Mouse (Mus musculus) inflammation-experienced regulatory T-cells (primary cell): ENCODE measurements around the gene Lrr1. TPM values are rescaled to one million over a fixed set of nuclear protein-coding genes. Genes with fewer than 3 reads are reported as not detected.

Experiments used
- polyA plus RNA-seq, 2 experiments: library from polyadenylated mRNA; unstranded; fragments of 100-300 nt; shearing (Covaris generic); gene quantifications; one replicate each; pipeline ENCODE4 v1.2.1; 2017

Lrr1 gene
- under 1 TPM; 0.59 to 0.82 TPM for polyA plus RNA-seq

GRCm38 (mm10) chr12:69168461-69169106 lies at the start of gene Lrr1:
Gene Lrr1 (plus strand): TSS chr12:69168814.

GRCm38 (mm10) chr12:69158765-69159577 lies 9.6 kb upstream of the Lrr1 start, which contains the start of gene Rps29:
Gene Rps29 (minus strand): TSS chr12:69159186.

GRCm38 (mm10) chr12:69183583-69184308 lies 15.1 kb downstream of the Lrr1 start, which contains the start of the genes Rpl36al and Mgat2:
Gene Rpl36al (minus strand): TSS chr12:69184083.
Gene Mgat2 (plus strand): TSS chr12:69184157.

GRCm38 (mm10) chr12:69196444-69197377 lies 28.1 kb downstream of the Lrr1 start, which contains the start of gene Gm49383:
Gene Gm49383 (minus strand): TSS chr12:69197104.

GRCm38 (mm10) chr12:69198164-69198535 lies 29.5 kb downstream of the Lrr1 start, which contains the start of gene Dnaaf2:
Gene Dnaaf2 (minus strand): TSS chr12:69198429.

GRCm38 (mm10) chr12:69204052-69204833 lies 35.6 kb downstream of the Lrr1 start, which contains the start of gene Gm49384:
Gene Gm49384 (minus strand): TSS chr12:69204267.

GRCm38 (mm10) chr12:69227776-69228466 lies 59.3 kb downstream of the Lrr1 start, which contains the start of gene Pole2:
Gene Pole2 (minus strand): TSS chr12:69228195.

Other genes starting within 250 kb of the Lrr1 start
- gene Rps29, start 9.6 kb upstream of the Lrr1 start, polyA plus RNA-seq, result 1,000 to 10,000 TPM; 1,529 to 1,690 TPM
- gene Rpl36al, start 15.3 kb downstream of the Lrr1 start, polyA plus RNA-seq, result 100 to 1,000 TPM; 368 to 420 TPM
- gene Mgat2, start 15.3 kb downstream of the Lrr1 start, polyA plus RNA-seq, result 10 to 100 TPM; 72.3 to 94.3 TPM
- 10 to 100 TPM; 11.0 to 17.6 TPM for gene Gm49383, start 28.3 kb downstream of the Lrr1 start, polyA plus RNA-seq
- 10 to 100 TPM in 1 of 2 experiments, 1 to 10 TPM in 1; 8.4 to 12.4 TPM for gene Dnaaf2, start 29.6 kb downstream of the Lrr1 start, polyA plus RNA-seq
- gene Gm49384, start 35.5 kb downstream of the Lrr1 start, polyA plus RNA-seq, result 10 to 100 TPM; 11.7 to 21.1 TPM
- gene Pole2, start 59.4 kb downstream of the Lrr1 start, polyA plus RNA-seq, result 10 to 100 TPM in 1 of 2 experiments, 1 to 10 TPM in 1; 7.2 to 14.1 TPM
- 10 to 100 TPM; 23.9 to 36.3 TPM for gene Klhdc1, start 72.4 kb downstream of the Lrr1 start, polyA plus RNA-seq
- gene Klhdc2, start 127.9 kb downstream of the Lrr1 start, polyA plus RNA-seq, result 10 to 100 TPM; 55.9 to 82.2 TPM
- 100 to 1,000 TPM; 115 to 126 TPM for gene Nemf, start 188.4 kb downstream of the Lrr1 start, polyA plus RNA-seq
- gene Arf6, start 203.3 kb downstream of the Lrr1 start, polyA plus RNA-seq, result 100 to 1,000 TPM; 364 to 379 TPM
- gene Gm9887, start 203.6 kb downstream of the Lrr1 start, polyA plus RNA-seq, result 1 to 10 TPM; 5.8 to 6.5 TPM